Mouse (Mus musculus) G1E (cell line): ENCODE data around the gene March8.

Experiments used
- CTCF ChIP-seq: IDR thresholded peaks from 2 replicates; pipeline ENCODE4 v1.5.1; 2012; ENCODE audit warnings: low read depth, low read length, inconsistent platforms, mixed read lengths
- GATA1 ChIP-seq: IDR thresholded peaks from 2 replicates; pipeline ENCODE4 v1.6.1; 2012; ENCODE audit warnings: borderline replicate concordance, low read length, inconsistent platforms, mixed read lengths
- GATA2 ChIP-seq: IDR thresholded peaks from 2 replicates; pipeline ENCODE4 v1.6.1; 2012; ENCODE audit warnings: low read depth, low read length, inconsistent platforms, borderline replicate concordance
- POLR2AphosphoS5 ChIP-seq: IDR thresholded peaks from 2 replicates; pipeline ENCODE4 v1.6.1; 2012; ENCODE audit warnings: low read depth, low read length, inconsistent platforms; ENCODE audit not compliant: insufficient replicate concordance
- TAL1 ChIP-seq: conservative IDR thresholded peaks from 2 replicates; pipeline ENCODE4 v1.6.1; 2012; ENCODE audit warnings: low read depth, low read length, inconsistent platforms, mixed read lengths

DNA sequence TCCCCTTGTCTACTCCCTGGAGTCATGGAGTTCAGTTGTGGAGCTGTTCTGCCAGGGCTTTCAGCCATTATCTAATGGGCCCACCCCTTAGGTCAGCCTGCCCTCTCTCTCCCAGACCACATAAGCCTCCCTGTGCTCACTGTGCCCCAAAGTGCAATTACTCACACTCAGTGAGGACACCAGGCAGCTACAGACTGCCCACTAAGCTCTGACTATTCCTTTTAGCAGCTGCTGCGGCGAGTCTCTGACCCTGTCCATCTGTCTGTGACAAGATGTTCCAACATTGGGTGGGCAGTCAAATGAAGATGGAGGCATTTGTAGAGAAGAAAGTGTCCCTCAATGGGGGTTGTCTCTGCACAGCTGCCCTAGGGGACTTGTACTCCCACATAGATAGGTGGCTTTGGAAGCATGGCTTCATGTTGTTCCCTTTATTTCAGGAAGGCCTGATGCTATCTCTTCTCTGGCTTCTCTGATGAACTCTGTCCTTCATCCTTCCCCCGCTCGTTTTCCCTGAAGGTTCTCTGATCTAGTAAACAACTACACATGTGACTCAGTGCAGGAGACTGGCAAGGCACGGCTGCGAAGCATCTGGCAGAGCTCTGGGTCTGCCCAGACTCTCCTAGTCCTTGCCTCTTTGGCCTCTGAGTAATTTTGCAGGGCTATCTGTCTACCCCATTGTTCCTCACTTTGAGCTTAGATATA lies 70.3 kb downstream of the March8 start:
- no peak for TF ChIP-seq CTCF
- no peak for TF ChIP-seq TAL1
- no peak for TF ChIP-seq GATA1
- no peak for TF ChIP-seq POLR2AphosphoS5
- no peak for TF ChIP-seq GATA2
